Mouse (Mus musculus): ENCODE data around the gene 1700125H20Rik. TPM values are rescaled to one million over a fixed set of nuclear protein-coding genes. Genes with fewer than 3 reads are reported as not detected.

1700125H20Rik gene
- total and polyA plus RNA-seq, 2 experiments from 2014 or later: 2.8 TPM; not detected in 1

DNA sequence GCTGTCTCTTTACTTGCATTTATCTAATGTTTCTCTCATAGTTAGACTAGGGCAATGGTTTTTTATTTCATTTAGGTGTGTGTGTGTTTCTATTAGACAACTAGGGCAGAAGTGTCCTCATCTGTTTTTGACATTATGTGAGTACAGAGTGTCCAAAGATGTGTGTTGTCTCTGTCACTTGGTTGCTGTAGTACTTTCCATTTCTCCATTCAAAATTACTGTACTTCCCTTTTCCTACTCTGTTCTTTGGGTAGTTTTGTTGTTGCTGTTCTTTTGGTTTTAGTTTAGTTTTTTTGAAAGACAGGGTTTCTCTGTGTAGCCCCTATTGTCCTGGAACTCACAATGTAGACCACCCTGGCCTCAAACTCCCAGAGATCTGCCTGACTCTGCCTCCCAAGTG is 5.8 kb upstream of the 1700125H20Rik start:
- Histone ChIP-seq H3K9ac (replicated peaks; ENCODE audit: low read length, poor library complexity, severe bottlenecking) (no peak overlapping the region), H3K4me2 (ENCODE audit: low read depth, low read length, poor library complexity, severe bottlenecking) (no peak overlapping the region), H3K36me3 (ENCODE audit: insufficient read depth, low read length) (no peaks in the 10 kb centered on the region), H3K27me3 (ENCODE audit: insufficient read depth, low read length) (no peaks in the 10 kb centered on the region), H3K4me3 (ENCODE audit: low read depth, low read length) (no peak overlapping the region), H3K4me1 (ENCODE audit: insufficient read depth, low read length) (no peaks in the 10 kb centered on the region), H3K9me3 (ENCODE audit: low read length) (no peaks in the 10 kb centered on the region), H3K27ac (ENCODE audit: low read depth, low read length) (no peak overlapping the region)
- no peak for DNase-seq (ENCODE audit: low spot score)
- no peak for ATAC-seq (ENCODE audit: low FRiP score)
- TF ChIP-seq CTCF (IDR thresholded peaks at IDR 0.05): no peak

- Histone ChIP-seq H3K27ac (ENCODE audit: low read depth, low read length) (no peak overlapping the region), H3K27me3 (ENCODE audit: insufficient read depth, low read length) (no peaks in the 10 kb centered on the region)
- 83% methylated on average over 1 of the region's 1 CpGs for WGBS
Measured at GRCm38 (mm10) chr11:85167503-85167902, 2.7 kb upstream of the 1700125H20Rik start.

GRCm38 (mm10) chr11:85170833-85171232 is 629 bp downstream of the 1700125H20Rik start:
- no peaks in the 10 kb centered on the region for H3K9me3 ChIP-seq (ENCODE audit: low read length)
- no peak overlapping the region for H3K4me2 ChIP-seq (ENCODE audit: low read depth, low read length, poor library complexity, severe bottlenecking)
- 52% methylated on average over 2 of the region's 2 CpGs for WGBS
- no peaks in the 10 kb centered on the region for H3K27me3 ChIP-seq (ENCODE audit: insufficient read depth, low read length)
- DNase-seq (ENCODE audit: low spot score) (no peak), ATAC-seq (ENCODE audit: low FRiP score) (no peak)
- no peak overlapping the region for H3K27ac ChIP-seq (ENCODE audit: low read depth, low read length)
- H3K4me3 ChIP-seq (ENCODE audit: low read depth, low read length): no peak overlapping the region
- TF ChIP-seq CTCF (IDR thresholded peaks at IDR 0.05): no peak
- 0 out of 2 replicates have a peak, but pooled peaks cover 3% of the 10 kb centered on the region for H3K4me1 ChIP-seq (ENCODE audit: insufficient read depth, low read length)
- H3K36me3 ChIP-seq (ENCODE audit: insufficient read depth, low read length): no peaks in the 10 kb centered on the region
- H3K9ac ChIP-seq (replicated peaks; ENCODE audit: low read length, poor library complexity, severe bottlenecking): no peak overlapping the region

More at GRCm38 (mm10) chr11:85167503-85167902, 2.7 kb upstream of the 1700125H20Rik start:
- ATAC-seq (ENCODE audit: low FRiP score) (no peak), DNase-seq (ENCODE audit: low spot score) (no peak)
- H3K4me3 ChIP-seq (ENCODE audit: low read depth, low read length): no peak overlapping the region
- no peak overlapping the region for H3K4me2 ChIP-seq (ENCODE audit: low read depth, low read length, poor library complexity, severe bottlenecking)
- H3K9ac ChIP-seq (replicated peaks; ENCODE audit: low read length, poor library complexity, severe bottlenecking): no peak overlapping the region
- H3K36me3 ChIP-seq (ENCODE audit: insufficient read depth, low read length): no peaks in the 10 kb centered on the region
- 0 out of 2 replicates have a peak, but pooled peaks cover 3% of the 10 kb centered on the region for H3K4me1 ChIP-seq (ENCODE audit: insufficient read depth, low read length)
- no peak for TF ChIP-seq CTCF (IDR thresholded peaks at IDR 0.05)
- H3K9me3 ChIP-seq (ENCODE audit: low read length): no peaks in the 10 kb centered on the region

DNA sequence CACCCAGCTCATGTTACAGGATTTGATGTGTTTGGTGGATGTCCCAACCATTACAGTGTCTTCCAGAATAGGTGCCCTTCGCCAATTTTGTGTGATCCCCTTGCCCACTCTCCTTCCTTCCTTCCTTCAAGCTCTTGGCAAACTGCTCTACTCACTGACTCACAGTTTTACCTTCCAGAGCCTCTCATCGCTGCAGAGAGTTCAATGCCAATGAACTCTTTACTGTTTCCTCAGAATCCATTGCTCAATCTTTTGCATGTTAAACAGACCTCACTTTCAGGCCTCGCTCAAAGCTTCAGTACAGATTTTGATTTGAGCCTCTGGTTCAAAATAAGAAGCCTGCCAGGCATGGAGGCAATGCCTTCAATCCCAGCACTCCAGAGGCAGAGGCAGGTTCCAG is 5.7 kb downstream of the 1700125H20Rik start:
- H3K9ac ChIP-seq (replicated peaks; ENCODE audit: low read length, poor library complexity, severe bottlenecking): no peak overlapping the region
- H3K4me3 ChIP-seq (ENCODE audit: low read depth, low read length): no peak overlapping the region
- H3K4me2 ChIP-seq (ENCODE audit: low read depth, low read length, poor library complexity, severe bottlenecking): no peak overlapping the region
- no peaks in the 10 kb centered on the region for H3K27me3 ChIP-seq (ENCODE audit: insufficient read depth, low read length)
- no peak for TF ChIP-seq CTCF (IDR thresholded peaks at IDR 0.05)
- 85% methylated on average over 3 of the region's 3 CpGs for WGBS
- DNase-seq (ENCODE audit: low spot score): no peak
- ATAC-seq (ENCODE audit: low FRiP score): no peak
- no peaks in the 10 kb centered on the region for H3K9me3 ChIP-seq (ENCODE audit: low read length)
- no peak overlapping the region for H3K27ac ChIP-seq (ENCODE audit: low read depth, low read length)
- H3K36me3 ChIP-seq (ENCODE audit: insufficient read depth, low read length): no peaks in the 10 kb centered on the region
- H3K4me1 ChIP-seq (ENCODE audit: insufficient read depth, low read length): no peaks in the 10 kb centered on the region

GRCm38 (mm10) chr11:85177761-85178160 is 7.6 kb downstream of the 1700125H20Rik start:
- Histone ChIP-seq H3K9ac (replicated peaks; ENCODE audit: low read length, poor library complexity, severe bottlenecking) (no peak overlapping the region), H3K9me3 (ENCODE audit: low read length) (no peaks in the 10 kb centered on the region), H3K4me3 (ENCODE audit: low read depth, low read length) (no peak overlapping the region), H3K27ac (ENCODE audit: low read depth, low read length) (no peak overlapping the region), H3K27me3 (ENCODE audit: insufficient read depth, low read length) (no peaks in the 10 kb centered on the region), H3K36me3 (ENCODE audit: insufficient read depth, low read length) (no peaks in the 10 kb centered on the region), H3K4me1 (ENCODE audit: insufficient read depth, low read length) (no peaks in the 10 kb centered on the region), H3K4me2 (ENCODE audit: low read depth, low read length, poor library complexity, severe bottlenecking) (no peak overlapping the region)
- TF ChIP-seq CTCF (IDR thresholded peaks at IDR 0.05): no peak
- 89% methylated on average over 6 of the region's 6 CpGs for WGBS
- DNase-seq (ENCODE audit: low spot score) (no peak), ATAC-seq (ENCODE audit: low FRiP score) (no peak)

GRCm38 (mm10) chr11:85178413-85178812 is 8.2 kb downstream of the 1700125H20Rik start:
- no peak for TF ChIP-seq CTCF (IDR thresholded peaks at IDR 0.05)
- no peak for DNase-seq (ENCODE audit: low spot score)
- no peak for ATAC-seq (ENCODE audit: low FRiP score)
- Histone ChIP-seq H3K9me3 (ENCODE audit: low read length) (no peaks in the 10 kb centered on the region), H3K36me3 (ENCODE audit: insufficient read depth, low read length) (no peaks in the 10 kb centered on the region), H3K9ac (replicated peaks; ENCODE audit: low read length, poor library complexity, severe bottlenecking) (no peak overlapping the region), H3K4me2 (ENCODE audit: low read depth, low read length, poor library complexity, severe bottlenecking) (no peak overlapping the region), H3K27ac (ENCODE audit: low read depth, low read length) (no peak overlapping the region), H3K4me3 (ENCODE audit: low read depth, low read length) (no peak overlapping the region), H3K4me1 (ENCODE audit: insufficient read depth, low read length) (no peaks in the 10 kb centered on the region), H3K27me3 (ENCODE audit: insufficient read depth, low read length) (no peaks in the 10 kb centered on the region)
- WGBS: 87% methylated on average over 4 of the region's 4 CpGs
